Mouse (Mus musculus): ENCODE measurements at regions not wholly inside any gene's neighbourhood (a gene's known extent, or its start where the extent isn't known, plus 50 kb on each side); places are given as distances from the start of the nearest gene placed in this dataset.
A peak's percentile ranks its signal among the peaks of the same experiment; 100 is the strongest.

DNA sequence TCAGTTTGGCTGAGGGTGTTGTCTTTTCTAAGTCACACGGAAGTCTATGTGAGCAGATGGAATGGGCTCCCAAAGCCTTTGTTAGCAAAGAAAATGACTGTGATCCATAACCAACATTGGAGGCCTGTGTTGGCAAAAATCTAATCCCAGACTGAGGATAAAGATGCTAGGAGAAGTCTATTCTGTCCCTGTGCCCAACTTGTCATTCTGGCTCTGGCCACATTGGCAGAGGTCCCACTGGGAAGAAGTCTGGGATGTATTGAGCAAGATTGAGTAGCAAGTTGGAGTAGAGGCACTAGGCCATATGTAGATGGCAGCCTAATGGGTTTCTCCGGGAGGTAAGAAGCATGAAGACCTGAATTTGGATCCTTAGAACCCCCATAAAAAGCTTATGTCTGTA, 54.1 kb downstream of the Nog start:
- no peak for DNase-seq

DNA sequence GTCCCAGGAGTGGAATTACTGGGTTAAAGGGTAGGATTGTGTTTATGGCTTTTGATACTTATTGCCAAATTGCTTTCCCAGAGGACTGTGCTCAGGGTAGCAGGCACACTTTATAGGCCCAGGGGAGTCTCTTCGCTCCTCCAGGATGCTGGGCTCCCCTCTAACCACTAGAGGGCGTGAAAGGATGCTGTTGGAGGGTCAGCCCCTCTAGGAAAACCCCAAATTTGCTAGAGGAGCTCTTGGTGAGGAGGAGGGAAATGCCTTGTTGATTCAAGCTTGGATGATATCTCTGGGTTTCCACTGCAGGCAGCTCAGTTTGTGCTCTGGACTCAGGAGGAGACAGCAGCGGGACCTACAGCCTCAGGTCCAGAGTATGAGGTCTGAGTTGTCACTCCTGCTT, 58.8 kb downstream of the Nog start:
- DNase-seq: peak in 1 of 2 experiments; percentile 37

DNA sequence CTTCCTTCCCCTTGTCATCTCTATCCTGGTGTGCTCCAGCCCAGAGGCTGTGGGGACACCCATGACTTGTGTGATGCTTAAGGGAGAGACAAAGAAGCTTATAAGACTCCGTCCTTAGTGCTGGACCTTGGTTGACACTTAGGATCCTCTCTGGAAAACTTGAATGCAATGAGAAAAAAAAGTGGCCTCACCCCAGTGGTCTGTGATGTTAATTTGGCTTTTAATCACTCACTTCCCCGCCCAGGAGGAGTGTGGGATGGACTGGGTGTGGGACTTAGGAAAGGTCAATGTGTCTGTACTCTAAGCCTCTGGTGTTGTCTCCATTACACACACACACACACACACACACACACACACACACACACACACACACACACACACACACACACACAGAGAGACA, 60.0 kb downstream of the Nog start:
- DNase-seq: no peak

DNA sequence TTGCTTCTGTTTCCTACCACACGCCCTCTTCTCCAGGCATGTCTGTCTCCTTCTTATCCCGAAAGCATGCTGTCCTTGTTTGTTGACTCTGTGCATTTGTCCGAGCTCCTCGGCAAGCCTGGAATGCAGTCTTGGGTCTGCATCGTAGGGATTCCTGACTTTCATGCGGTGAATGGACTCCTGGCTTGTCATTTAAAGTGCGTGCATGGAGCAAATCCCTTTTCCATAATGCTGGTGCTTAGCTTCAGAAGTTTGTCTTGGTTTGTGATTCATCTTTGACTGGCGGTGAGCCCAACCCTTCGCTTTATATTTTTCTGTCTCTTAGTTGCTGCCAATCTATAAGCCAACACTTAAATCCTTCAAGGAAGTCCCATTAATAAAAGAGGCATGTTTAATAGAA, 62.2 kb downstream of the Nog start:
- DNase-seq: no peak

DNA sequence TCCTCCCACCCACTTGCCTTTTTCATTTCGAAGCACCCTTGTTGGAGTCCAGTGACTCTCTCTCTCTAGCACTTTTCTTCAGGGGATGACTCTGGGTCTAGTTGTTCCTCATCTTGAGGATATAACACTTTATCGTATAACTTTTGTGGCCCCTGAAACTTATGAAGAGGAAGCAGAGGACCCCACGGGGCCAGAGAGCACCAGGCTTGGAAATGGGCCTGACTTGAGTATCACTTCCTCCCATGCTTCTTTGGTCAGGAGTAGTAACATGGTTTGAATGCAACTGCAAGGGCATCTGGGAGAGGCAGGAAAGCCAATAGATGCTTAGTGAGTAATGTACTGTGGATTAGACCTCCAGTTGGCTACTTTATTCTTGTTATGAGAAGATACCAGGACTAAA, 65.2 kb downstream of the Nog start:
- DNase-seq: no peak

DNA sequence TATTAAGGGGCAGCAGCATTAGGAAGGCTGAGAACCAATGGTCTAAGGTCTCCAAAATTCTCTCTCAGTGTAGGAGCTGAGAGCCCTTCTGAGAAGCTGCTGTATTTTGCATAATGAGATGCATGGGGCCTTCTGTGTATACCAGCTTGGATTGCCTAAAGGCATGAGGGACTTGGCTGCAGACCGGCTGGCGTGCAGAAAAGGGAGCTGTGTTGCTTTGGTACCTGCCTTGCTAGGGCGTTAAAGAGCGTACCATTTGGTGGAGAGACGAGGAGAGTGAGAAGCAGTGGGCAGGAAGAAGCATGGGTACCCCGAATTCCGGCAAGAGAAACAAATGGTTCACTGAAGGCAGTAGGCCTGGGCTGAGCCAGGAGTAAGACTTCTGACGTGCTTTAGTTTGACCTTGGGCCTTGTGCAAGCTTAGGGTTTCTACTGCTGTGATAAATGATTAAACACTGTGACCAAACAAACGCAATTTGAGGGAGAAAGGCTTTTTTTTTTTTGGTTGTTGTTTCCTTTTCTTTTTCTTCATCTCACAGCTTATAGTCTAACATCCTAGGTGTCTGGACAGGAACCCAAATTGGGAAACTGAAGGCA, 69.2 kb downstream of the Nog start:
- DNase-seq: no peak

DNA sequence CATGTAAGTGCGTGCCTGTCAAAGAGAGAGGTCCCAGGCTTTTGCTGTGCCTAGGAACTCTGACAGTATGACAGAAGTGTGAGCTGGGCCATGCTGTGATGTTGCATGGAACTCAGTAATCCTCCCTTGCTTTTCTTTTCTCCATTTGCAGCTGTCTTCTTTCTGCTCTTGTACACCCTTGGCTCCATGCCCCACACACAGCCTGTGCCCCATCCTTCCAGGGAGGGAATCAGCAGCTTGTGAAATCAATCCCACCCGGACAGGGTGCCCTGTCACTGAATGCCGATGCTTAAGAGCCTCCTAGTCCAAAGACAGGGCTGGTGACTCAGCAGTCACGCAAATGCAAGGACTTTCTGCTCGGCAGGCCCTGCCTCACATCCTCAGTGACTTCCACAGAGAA, 72.4 kb downstream of the Nog start:
- DNase-seq: peak; percentile 29 to 72

DNA sequence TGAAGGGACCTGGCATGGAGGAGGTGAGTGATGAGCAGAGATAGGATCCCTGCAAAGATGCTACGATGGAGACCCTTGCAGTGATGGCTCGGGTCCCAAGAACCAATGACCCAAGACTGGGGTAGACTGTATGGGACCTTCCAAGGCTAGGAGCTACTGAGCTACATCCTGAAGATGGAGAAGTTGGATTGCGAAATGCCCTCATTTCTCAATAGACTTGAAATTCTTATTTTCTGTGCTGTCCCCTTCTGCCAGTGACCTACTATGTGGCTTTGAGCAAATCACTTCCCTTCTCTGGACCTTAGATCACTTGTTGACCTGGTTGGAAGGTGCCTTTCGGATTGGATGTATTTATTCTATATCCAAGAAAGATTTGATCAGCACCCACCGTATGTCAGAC, 88.9 kb downstream of the Nog start:
- DNase-seq: no peak

DNA sequence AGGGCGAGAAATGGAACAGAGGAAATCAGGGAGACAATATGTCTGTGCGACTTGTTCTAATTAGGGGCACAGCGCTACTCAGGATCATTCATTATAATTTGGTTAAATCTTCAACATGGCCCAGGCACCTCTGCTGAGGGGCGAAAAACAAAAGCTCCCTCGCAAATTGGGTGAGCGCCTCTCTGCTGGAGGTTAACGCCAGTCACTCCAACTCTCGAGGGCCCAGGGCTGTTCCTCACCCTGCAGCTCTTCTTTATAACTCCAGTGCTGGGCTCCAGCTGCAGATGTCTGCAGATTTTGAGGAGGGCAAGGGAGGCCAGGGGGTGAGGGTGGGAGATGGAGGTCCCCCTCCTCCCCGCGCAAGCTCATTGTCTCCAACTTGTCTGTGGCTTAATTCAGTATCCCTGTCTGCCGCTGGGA, 92.6 kb downstream of the Nog start:
- DNase-seq: no peak

DNA sequence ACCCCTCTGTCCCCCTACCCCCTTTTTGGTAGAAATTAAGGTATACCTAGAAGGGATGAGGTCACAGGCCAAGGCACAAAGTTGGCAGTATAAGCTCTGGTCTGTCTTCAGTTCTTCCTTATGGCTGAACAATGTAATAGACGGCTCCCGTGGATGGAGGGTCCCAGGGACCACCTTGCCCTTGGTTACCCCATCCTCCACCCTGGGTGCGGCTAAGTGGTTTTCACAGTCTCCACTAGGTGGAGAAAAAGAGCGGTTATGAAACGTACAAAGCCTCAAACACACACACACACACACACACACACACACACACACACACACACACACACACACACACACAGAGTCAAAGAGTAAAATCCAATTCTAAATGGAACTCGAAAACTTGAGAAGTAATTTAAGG, 93.1 kb downstream of the Nog start:
- no peak for DNase-seq

DNA sequence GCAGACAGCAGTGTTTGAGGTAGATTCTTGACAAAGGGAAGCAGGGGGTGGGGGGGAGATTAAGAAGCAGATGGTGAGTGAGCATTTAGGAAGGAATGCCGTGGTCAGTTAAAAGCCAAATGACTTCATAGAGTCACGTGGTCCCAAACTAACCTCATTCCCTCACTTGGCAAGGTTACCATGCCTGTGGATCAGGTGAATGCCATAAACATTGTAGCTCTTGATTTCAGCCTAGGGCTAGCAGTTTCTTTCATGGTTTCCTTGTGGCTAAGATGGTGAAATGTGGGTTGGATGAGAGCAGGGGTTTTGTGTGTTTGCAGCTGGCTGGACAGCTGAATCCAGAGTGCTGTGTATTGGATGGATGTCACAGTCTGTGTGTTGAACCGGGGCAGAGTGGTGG, 95.3 kb downstream of the Nog start:
- DNase-seq: no peak

DNA sequence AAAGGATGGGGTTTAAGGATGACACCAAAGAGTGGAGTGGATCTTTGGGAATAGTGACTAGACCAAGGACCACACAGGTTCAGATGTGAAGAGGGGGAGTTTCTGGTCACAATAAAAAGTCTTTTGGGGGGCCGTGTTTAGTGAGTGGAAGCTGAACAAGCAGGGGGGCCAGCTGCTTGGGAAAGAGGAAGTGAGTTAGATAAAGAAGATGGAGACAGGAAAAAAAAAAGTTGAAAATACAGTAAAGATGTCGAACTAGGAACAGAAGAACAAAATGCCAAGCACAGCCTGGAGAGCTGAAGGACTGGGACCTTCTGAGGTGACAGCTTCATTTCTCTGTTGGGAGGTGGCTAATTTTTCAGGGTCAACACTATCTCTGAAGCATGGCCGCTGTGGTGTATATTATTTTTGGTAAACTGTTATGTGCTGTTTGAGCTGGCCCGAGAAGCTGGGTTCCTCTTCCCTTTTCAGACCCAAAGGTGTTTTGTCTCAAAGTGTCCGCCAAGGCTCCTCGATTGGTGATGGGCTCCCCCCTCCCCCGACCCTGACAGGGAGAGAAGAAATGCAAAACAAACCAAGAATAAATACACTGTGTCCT, 97.1 kb downstream of the Nog start:
- no peak for DNase-seq

DNA sequence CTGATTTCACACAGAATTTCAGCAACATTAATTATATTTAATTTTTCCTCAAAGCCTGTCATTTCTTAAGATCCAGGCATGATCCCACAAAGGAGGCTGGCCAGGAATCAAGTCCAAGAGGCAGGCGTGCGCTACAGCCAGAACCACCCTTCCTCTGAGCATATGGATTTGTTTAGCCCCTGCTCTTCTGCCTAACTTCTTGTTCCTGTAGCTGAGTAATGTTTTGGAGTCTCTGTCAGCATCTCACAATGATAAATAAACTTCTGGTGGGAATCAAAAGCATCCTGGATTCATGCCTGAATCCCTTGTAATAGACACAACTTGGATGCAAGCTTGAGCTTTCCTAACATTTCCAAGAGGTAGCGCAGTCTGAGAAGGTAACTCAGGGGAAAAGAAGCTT, 101.7 kb downstream of the Nog start:
- no peak for DNase-seq

DNA sequence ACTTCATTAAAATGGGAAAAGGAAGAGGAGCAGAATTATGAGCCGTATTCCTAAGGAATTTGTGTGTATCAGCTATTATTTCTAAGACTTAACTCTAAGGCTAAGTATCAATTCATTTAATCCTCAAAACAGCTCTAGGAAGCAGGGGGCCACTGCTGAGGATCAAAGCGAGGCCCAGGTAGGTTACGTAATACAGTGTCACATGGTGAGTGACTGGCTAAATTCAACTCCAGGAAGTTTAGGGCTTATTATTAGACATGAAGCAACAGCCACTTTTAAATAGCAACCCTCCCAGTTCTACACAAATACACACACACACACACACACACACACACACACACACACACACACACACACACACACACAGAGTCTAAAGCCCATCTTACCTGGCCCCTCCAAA, 109.3 kb downstream of the Nog start:
- DNase-seq: no peak

DNA sequence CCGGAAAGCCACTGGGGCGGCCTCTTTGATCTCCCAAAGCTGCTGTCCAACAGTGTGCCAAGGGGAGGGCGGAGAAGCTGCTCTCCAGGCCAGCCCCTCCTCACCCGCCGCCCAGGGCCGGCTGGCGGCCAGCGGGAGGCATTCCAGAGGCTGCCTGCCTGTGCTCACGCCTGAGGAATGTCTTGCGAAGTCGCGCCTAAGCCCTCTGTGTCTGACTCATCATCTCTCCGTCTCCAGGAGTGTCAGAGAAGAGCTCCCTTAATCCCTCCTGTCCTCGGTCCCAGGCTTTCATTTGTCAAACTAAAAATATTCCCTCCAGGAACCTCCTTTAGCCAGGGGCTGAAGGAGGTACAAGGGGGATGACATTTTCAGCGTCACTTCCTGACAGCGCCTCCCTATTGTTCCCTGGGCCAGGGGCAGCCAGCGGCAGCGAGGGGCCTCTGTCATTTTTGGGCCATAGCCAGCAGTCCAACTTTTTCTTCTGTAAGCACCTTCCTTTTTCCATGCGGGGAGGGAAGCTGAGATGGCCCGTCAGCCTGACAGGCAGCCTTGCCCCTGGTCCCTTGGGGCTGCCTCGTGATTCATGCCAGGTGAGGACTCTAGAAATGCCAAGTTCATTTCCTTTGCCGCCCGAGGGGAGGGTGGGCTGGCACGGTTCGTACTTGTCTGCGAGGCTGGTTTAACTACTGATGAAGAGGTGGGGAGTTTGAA, 113.4 kb downstream of the Gm525 start:
- DNase-seq: peak; percentile 90 to 97

DNA sequence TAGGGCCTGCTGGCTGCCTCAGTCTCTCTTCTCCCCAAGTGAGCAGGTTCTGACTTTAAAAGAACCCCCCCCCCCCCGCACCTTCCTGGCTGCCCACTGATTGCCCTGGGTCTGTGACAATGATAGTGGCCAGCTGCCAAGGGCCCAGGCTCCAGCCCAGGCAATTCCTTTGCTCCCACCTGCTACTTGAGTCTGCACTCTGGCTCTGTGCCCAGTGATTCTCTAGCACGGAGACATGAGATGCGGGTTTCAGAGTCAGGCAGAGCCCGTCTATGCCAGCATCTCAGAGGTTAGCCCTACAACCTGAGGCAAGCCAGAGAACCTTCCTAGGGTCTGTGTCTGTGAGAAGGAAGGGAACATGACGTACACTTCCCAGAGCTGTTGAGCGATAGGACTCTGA, 112.2 kb downstream of the Gm525 start:
- DNase-seq: peak; percentile 63 to 79

DNA sequence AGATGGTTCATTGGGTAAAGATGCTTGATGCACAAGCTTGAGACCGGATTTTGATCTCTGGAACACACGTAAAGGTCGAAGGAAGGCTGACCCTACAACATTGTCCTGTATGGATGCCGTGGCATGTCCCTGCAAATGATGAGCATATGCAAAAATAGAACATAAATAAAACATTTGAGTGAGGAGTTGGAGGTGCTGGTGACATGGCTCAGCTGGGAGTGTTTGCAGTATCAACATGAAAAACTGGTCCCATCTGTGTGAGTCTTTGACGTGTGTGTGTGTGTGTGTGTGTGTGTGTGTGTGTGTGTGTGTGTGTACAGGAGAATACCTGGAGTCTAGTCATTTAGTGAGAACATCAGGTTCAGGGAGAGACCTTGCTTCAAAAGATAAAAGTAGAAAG, 107.8 kb downstream of the Gm525 start:
- peak; percentile 39 to 62 for DNase-seq

DNA sequence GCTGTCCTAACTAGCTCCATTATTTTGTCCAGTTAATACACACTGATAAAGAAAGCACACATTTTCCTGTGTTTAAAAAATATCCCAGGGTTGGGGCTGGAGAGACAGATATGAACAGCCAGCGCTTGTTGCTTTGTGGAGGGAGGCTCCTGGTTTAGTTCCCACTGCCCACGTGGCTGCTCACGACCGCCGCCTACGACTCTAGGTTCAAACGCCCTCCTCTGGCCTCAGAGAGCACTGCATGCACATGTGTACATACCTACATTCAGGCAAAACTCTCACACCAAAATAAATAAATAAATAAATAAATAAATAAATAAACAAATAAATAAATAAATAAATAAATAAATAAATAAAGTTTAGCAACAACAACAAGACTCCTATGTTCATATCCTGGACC, 104.8 kb downstream of the Gm525 start:
- no peak for DNase-seq

DNA sequence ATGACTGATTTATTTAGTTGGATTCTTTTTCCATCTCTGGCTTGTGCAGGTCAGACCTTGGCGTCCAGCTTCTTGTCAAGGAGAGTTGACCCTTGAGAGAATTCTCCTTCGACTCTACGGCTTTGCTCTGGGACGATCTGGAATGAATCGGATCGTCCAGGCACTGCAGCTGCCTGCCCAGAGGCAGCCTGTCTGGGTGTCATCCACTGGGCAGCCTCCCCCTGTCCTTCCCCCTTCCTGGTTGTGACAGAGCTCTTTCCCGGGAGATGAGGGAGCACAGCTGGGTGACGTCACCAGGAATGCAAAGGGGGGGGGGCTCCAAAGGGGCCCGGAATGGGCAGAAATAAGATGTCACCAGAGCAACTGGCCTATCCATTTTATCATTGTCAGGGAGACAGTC, 101.9 kb downstream of the Gm525 start:
- peak; percentile 37 to 75 for DNase-seq

DNA sequence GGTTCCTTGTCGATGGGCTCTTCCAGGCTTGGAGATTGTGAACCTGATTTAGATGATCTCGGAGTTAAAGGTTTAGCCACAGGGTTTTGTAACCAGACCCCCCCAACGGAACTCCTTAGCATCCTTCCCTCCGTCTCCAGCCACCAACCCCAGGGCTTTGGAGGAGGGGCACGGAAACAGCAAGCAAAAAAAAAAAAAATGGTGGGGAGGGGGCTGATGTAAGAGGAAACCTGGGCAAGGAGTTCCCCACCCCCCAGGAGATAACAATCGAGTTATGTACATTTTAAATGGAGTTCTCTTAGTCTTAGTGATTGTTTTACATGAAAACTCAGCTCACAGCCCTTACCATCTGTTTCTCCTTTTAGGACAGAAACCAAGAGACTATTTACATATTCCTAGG, 101.3 kb downstream of the Gm525 start:
- DNase-seq: no peak

DNA sequence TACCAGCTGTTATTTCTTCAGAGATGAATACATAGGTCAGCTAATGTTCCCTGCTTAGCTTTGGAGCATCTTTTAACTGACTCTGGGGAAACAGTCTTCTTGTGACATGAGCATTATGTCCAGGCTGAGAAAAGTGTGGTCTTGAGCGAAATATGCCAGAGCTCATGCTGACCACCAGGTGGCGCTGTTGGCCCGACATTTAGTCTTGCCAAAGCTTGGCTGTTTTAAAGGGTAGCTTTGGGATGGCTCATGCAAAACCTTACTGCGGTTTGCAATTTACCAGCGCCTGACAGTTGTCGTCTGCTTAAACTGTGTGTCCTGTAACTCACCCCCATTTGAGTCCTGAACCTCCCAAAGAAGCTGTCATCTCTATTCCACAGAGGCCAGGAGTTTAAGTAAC, 91.6 kb downstream of the Gm525 start:
- DNase-seq: peak; percentile 81 to 86

DNA sequence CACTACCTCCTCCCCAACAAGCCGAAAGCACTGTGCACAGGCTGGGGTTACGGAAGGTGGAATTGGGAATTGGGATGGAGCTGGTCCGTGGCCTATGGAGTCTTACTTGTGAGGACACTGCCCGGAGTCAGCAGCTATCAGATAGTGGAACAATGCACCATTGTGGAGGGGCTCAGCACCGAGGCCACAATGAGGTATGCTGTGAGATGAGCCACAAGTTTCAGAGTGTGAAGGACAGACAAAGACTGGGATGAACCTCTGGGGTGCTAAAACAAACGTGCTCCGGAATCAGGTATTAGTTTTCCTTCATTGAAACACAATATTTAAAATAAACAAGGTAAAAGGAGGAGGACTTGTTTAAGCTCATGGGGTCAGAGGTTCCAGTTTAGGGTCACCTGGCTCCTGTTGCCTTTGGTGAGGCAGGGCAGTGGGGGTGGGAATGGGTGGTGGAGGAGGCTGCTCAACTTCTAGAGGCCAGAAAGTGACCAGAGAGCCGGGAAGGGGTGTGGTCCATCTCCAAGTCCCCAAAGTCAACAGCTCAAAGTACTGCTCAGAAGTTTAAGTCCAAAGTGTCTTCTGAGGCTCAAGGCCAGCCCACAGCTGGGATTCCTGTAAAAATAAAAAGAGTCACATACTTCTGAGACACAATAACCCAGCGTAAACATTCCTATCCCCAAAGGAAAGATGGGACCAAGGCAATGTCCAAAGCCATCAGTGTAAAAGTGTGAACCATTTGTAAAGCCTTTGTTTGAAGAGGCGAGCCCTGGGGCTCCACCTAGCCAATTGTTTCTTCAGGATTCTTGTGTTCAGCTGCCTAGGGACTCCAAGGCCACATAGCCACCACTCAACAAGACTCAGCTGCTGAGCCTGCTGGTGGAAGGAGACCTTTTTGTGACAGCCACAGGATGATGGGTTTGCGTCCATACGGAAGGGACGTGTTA, 80.1 kb downstream of the Gm525 start:
- no peak for DNase-seq

DNA sequence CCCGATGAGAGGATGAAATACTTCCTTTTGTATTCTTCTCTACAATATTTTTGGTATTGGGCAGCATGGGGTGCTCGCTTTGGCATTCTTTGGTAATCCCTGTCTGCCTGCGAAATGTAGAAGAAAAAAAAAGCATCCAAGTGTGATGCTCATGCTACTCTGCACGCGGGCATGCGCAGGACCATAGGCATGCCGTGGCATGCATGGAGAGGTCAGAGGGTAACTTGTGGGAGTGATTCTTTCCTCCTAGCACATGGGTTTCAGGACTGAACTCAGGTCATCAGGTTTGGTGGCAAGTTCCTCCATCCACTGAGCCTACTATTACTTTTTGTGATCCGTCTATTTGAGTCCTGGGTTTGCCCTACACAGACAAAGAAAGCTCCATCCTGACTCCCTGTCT, 74.3 kb downstream of the Gm525 start:
- no peak for DNase-seq

All from lung, postnatal 4 days (tissue).